Mouse (Mus musculus): ENCODE measurements around the gene Tnfrsf19. TPM values are rescaled to one million over a fixed set of nuclear protein-coding genes. Genes with fewer than 3 reads are reported as not detected.

The Tnfrsf19 gene
- total RNA-seq, 1 experiment from 2014 or later: not detected

Other genes with a start within 250 kb of the Tnfrsf19 start
- gene Sacs, start 92.0 kb upstream of the Tnfrsf19 start, total RNA-seq (2017): 29.0 TPM in 2 replicates
- gene Sgcg, start 212.0 kb upstream of the Tnfrsf19 start, total RNA-seq (2017): not detected in 2 replicates

Measured in hematopoietic stem cell, adult 5-6 weeks (primary cell).